ENCODE assay signal across 25 mouse cellular contexts in the genomic region with DNA sequence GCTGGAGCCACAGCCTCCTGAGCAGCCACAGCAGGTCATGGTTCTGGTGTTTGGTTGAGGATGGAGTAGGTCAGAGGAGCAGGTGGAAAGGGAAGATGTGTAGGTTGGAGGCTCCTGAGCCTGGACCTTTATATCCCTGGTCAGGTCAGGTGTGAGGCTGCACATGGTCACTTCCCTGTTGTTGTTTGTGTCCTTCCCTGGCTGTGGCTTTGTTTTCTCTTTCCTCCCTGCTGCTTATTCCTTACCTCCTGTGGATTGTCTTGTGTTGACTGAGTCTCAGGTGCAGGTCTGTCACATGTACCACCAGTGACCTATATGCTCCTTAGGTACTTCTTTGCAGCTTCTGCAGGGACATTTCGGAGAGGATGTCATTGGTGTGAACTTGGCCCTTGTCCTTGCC. TPM values are rescaled to one million over a fixed set of nuclear protein-coding genes. Genes with fewer than 3 reads are reported as not detected.
"Had no signal": no experiment of that assay in that cellular context is flagged by ENCODE, and none has a peak within 500 bp of the region (broad histone marks: within the 10 kb centered on the region; RNA-seq: fewer than 3 reads in every experiment).

A gene (minus strand): TSS at position 101 of the 400 bp plus-strand sequence.

- H3K4me3 ChIP-seq: neural tube, embryonic 13.5 days; neural tube, embryonic 15.5 days; stomach, embryonic 15.5 days had no signal

- H3K4me1 ChIP-seq: neural tube, embryonic 13.5 days; neural tube, embryonic 15.5 days; stomach, embryonic 15.5 days had no signal

- H3K27me3 ChIP-seq: neural tube, embryonic 13.5 days; stomach, embryonic 15.5 days had no signal

- DNase-seq: retina, postnatal 1 day; right cerebral cortex, adult 18-20 months; right cerebral cortex, postnatal 14 days; right cerebral cortex, postnatal 25 days; right cerebral cortex, postnatal 4 days; spleen, adult 18-20 months; thymus, adult 18-20 months; thymus, adult 2 months; thymus, postnatal 14 days; thymus, postnatal 25 days; thymus, postnatal 36 days; thymus, postnatal 4 days had no signal

- H3K9me3 ChIP-seq: neural tube, embryonic 13.5 days; neural tube, embryonic 15.5 days; stomach, embryonic 15.5 days had no signal

- H3K36me3 ChIP-seq: neural tube, embryonic 13.5 days; neural tube, embryonic 15.5 days; stomach, embryonic 15.5 days had no signal

RNA-seq across cellular contexts. Expression of the gene that starts here (rescaled TPM):
- total RNA-seq: neutrophil, adult 5-6 weeks had no signal
- polyA plus RNA-seq: neural tube, embryonic 13.5 days; neural tube, embryonic 14.5 days; neural tube, embryonic 15.5 days; small intestine, adult 2 months; spleen, adult 2 months; stomach, embryonic 14.5 days; stomach, embryonic 15.5 days; stomach, embryonic 16.5 days; stomach, postnatal 0 days; testis, adult 2 months; thymus, adult 2 months; thymus, postnatal 0 days; urinary bladder, adult 2 months had no signal
